ENCODE assay signal across 7 mouse cellular contexts in genomic region chr17:36030703-36031582, GRCm38 (mm10). TPM values are rescaled to one million over a fixed set of nuclear protein-coding genes. Genes with fewer than 3 reads are reported as not detected.
DNase-seq lines count a peak whose midpoint lies in the region; ATAC-seq and TF ChIP-seq lines count a peak whose summit lies in the region.
"Not testable (repeated sequence)": the region's sequence is repeated elsewhere in the genome, so short reads cannot be mapped to it uniquely, and the experiment has no call there.

No protein-coding gene starts in this region.

- TF ChIP-seq EP300 in liver, embryonic 14.5 days (IDR thresholded peaks at IDR 0.05; ENCODE audit: low read depth) = not testable (repeated sequence)

- H3K9ac ChIP-seq in forebrain, embryonic 16.5 days (replicated peaks; ENCODE audit: low read depth, low read length); kidney, embryonic 15.5 days: not testable (repeated sequence)
- H3K9ac ChIP-seq in liver, embryonic 14.5 days (replicated peaks) = 0 out of 2 replicates have a peak overlapping the region, but pooled peaks have one; percentile 2
- peak overlapping the region; percentile 44; the same call in 1 of the 2 replicates for H3K9ac ChIP-seq in midbrain, embryonic 13.5 days (replicated peaks)

- not testable (repeated sequence) for DNase-seq in hindbrain, embryonic 10.5 days (ENCODE audit: low spot score); liver, embryonic 14.5 days (ENCODE audit: low read depth in 3 of 3, low spot score in 3 of 3)

- peak; percentile 5; the same call in 1 of the 2 replicates for ATAC-seq in forebrain, embryonic 16.5 days
- ATAC-seq in kidney, embryonic 15.5 days (replicated peaks; ENCODE audit: low FRiP score); liver, embryonic 14.5 days (ENCODE audit: insufficient read depth): not testable (repeated sequence)
- ATAC-seq in midbrain, embryonic 13.5 days = peak; percentile 37

- not testable (repeated sequence) for H3K36me3 ChIP-seq in forebrain, embryonic 16.5 days (ENCODE audit: control insufficient read depth, insufficient read depth); hindbrain, embryonic 10.5 days; kidney, embryonic 15.5 days; liver, embryonic 14.5 days (replicated peaks; ENCODE audit: control insufficient read depth, insufficient read depth, low read depth); midbrain, embryonic 13.5 days; small intestine, adult 2 months (ENCODE audit: control insufficient read depth, insufficient read depth, low read length)

- WGBS in forebrain, embryonic 16.5 days = 39% methylated on average over 8 of the region's 8 CpGs
- WGBS in hindbrain, embryonic 10.5 days = 38% methylated on average over 8 of the region's 8 CpGs
- WGBS in kidney, embryonic 15.5 days = 54% methylated on average over 8 of the region's 8 CpGs
- 59% methylated on average over 8 of the region's 8 CpGs for WGBS in liver, embryonic 14.5 days (ENCODE audit: insufficient replicate concordance)
- 42% methylated on average over 8 of the region's 8 CpGs for WGBS in midbrain, embryonic 13.5 days
- WGBS in small intestine, adult 2 months = 69% methylated on average over 8 of the region's 8 CpGs

- TF ChIP-seq POLR2A in cortical plate, adult 2 months (IDR thresholded peaks at IDR 0.05; ENCODE audit: extremely low read depth, insufficient read depth, low read length); small intestine, adult 2 months (IDR thresholded peaks at IDR 0.05; ENCODE audit: low read depth, low read length): not testable (repeated sequence)

- not testable (repeated sequence) for TF ChIP-seq CTCF in cortical plate, adult 2 months (IDR thresholded peaks at IDR 0.05; ENCODE audit: extremely low read depth, insufficient read depth, low read length); liver, embryonic 14.5 days (IDR thresholded peaks at IDR 0.05; ENCODE audit: low read depth); small intestine, adult 2 months (IDR thresholded peaks at IDR 0.05; ENCODE audit: extremely low read depth, insufficient read length, insufficient replicate concordance, low read depth, low read length)

- H3K27me3 ChIP-seq in forebrain, embryonic 16.5 days (replicated peaks; ENCODE audit: control insufficient read depth, insufficient read depth, low read length); hindbrain, embryonic 10.5 days (ENCODE audit: insufficient read depth, poor library complexity, severe bottlenecking); kidney, embryonic 15.5 days; liver, embryonic 14.5 days (ENCODE audit: control insufficient read depth, insufficient read depth, low read length); midbrain, embryonic 13.5 days; small intestine, adult 2 months (ENCODE audit: control insufficient read depth, insufficient read depth, low read length): not testable (repeated sequence)

- H3K4me3 ChIP-seq in cortical plate, adult 2 months (ENCODE audit: insufficient read depth, low read length) = peak overlapping the region; percentile 63
- peak overlapping the region; percentile 46 for H3K4me3 ChIP-seq in forebrain, embryonic 16.5 days (replicated peaks; ENCODE audit: low read length)
- peak overlapping the region; percentile 59 for H3K4me3 ChIP-seq in hindbrain, embryonic 10.5 days
- H3K4me3 ChIP-seq in kidney, embryonic 15.5 days (replicated peaks) = peak overlapping the region; percentile 54
- H3K4me3 ChIP-seq in liver, embryonic 14.5 days (ENCODE audit: insufficient read depth in 1 of 2, low read depth in 2 of 2, low read length in 2 of 2) = peak overlapping the region; percentile 70 to 74; a peak in 3 of 4 replicates
- H3K4me3 ChIP-seq in midbrain, embryonic 13.5 days (replicated peaks) = peak overlapping the region; percentile 46
- H3K4me3 ChIP-seq in small intestine, adult 2 months (ENCODE audit: low read depth, low read length) = peak overlapping the region; percentile 72

- not testable (repeated sequence) for H3K4me1 ChIP-seq in cortical plate, adult 2 months (ENCODE audit: control insufficient read depth, insufficient read depth, low read length); forebrain, embryonic 16.5 days (replicated peaks; ENCODE audit: control insufficient read depth, insufficient read depth, low read length); small intestine, adult 2 months (ENCODE audit: control insufficient read depth, insufficient read depth, insufficient read length, low read length)
- H3K4me1 ChIP-seq in hindbrain, embryonic 10.5 days (replicated peaks) = peaks cover 14% of the 10 kb centered on the region
- peaks cover 11% of the 10 kb centered on the region; the same call in 1 of the 2 replicates for H3K4me1 ChIP-seq in kidney, embryonic 15.5 days
- H3K4me1 ChIP-seq in liver, embryonic 14.5 days (replicated peaks; ENCODE audit: control insufficient read depth in 2 of 2, insufficient read depth in 2 of 2, low read length in 1 of 2) = peaks cover 0 to 16% of the 10 kb centered on the region in 2 experiments; a peak in 3 of 4 replicates
- H3K4me1 ChIP-seq in midbrain, embryonic 13.5 days (replicated peaks) = peaks cover 12% of the 10 kb centered on the region

- H3K4me2 ChIP-seq in forebrain, embryonic 16.5 days (ENCODE audit: low read length) = peak overlapping the region; percentile 72
- peak overlapping the region; percentile 97 for H3K4me2 ChIP-seq in kidney, embryonic 15.5 days
- peak overlapping the region; percentile 83 for H3K4me2 ChIP-seq in liver, embryonic 14.5 days (ENCODE audit: low read depth)
- peak overlapping the region; percentile 82 for H3K4me2 ChIP-seq in midbrain, embryonic 13.5 days (replicated peaks)

- not testable (repeated sequence) for H3K9me3 ChIP-seq in forebrain, embryonic 16.5 days (ENCODE audit: control insufficient read depth, low read length); hindbrain, embryonic 10.5 days; kidney, embryonic 15.5 days (replicated peaks); liver, embryonic 14.5 days (ENCODE audit: control insufficient read depth, low read length); midbrain, embryonic 13.5 days

- not testable (repeated sequence) for H3K27ac ChIP-seq in cortical plate, adult 2 months (ENCODE audit: insufficient read depth, low read length); forebrain, embryonic 16.5 days (ENCODE audit: low read length); hindbrain, embryonic 10.5 days; kidney, embryonic 15.5 days; liver, embryonic 14.5 days; midbrain, embryonic 13.5 days
- peak overlapping the region; percentile 20; the same call in 1 of the 2 replicates for H3K27ac ChIP-seq in small intestine, adult 2 months (ENCODE audit: insufficient read depth, low read depth, low read length)

RNA-seq across cellular contexts. Expression of gene H2-T23, which starts 1.7 kb away (rescaled TPM):
- 27.6 and 31.8 TPM in 2 replicates for polyA plus RNA-seq in cortical plate, adult 2 months (2012; rRNA removed)
- polyA plus RNA-seq in forebrain, embryonic 16.5 days (2015; fragmentation: Nextera tagmentation; extraction: Ambion mirVana) = 6.2 and 7.3 TPM in 2 replicates
- 4.0 and 4.2 TPM in 2 replicates for polyA plus RNA-seq in hindbrain, embryonic 10.5 days (2016; fragmentation: Nextera tagmentation; extraction: Ambion mirVana)
- polyA plus RNA-seq in kidney, embryonic 15.5 days (2015; fragmentation: Nextera tagmentation; extraction: Ambion mirVana) = 4.3 and 4.5 TPM in 2 replicates
- polyA plus RNA-seq in liver, embryonic 14.5 days (2012; rRNA removed) = 24.3 and 29.1 TPM in 2 replicates
- polyA plus RNA-seq in liver, embryonic 14.5 days (2014; fragmentation: Nextera tagmentation; extraction: Ambion mirVana) = 25.5 and 28.8 TPM in 2 replicates
- 4.3 and 5.2 TPM in 2 replicates for polyA plus RNA-seq in midbrain, embryonic 13.5 days (2015; fragmentation: Nextera tagmentation; extraction: Ambion mirVana)
- polyA plus RNA-seq in small intestine, adult 2 months (2012; rRNA removed) = 268 and 784 TPM in 2 replicates

RNA-seq across cellular contexts. Expression of gene H2-T24, which starts 10.6 kb away (rescaled TPM):
- 1.3 and 1.8 TPM in 2 replicates for polyA plus RNA-seq in cortical plate, adult 2 months (2012; rRNA removed)
- 4.9 and 6.4 TPM in 2 replicates for polyA plus RNA-seq in forebrain, embryonic 16.5 days (2015; fragmentation: Nextera tagmentation; extraction: Ambion mirVana)
- 4.3 and 4.9 TPM in 2 replicates for polyA plus RNA-seq in hindbrain, embryonic 10.5 days (2016; fragmentation: Nextera tagmentation; extraction: Ambion mirVana)
- polyA plus RNA-seq in kidney, embryonic 15.5 days (2015; fragmentation: Nextera tagmentation; extraction: Ambion mirVana) = 2.9 and 3.5 TPM in 2 replicates
- 3.2 and 4.3 TPM in 2 replicates for polyA plus RNA-seq in liver, embryonic 14.5 days (2012; rRNA removed)
- polyA plus RNA-seq in liver, embryonic 14.5 days (2014; fragmentation: Nextera tagmentation; extraction: Ambion mirVana) = 3.7 and 4.0 TPM in 2 replicates
- 7.8 and 8.1 TPM in 2 replicates for polyA plus RNA-seq in midbrain, embryonic 13.5 days (2015; fragmentation: Nextera tagmentation; extraction: Ambion mirVana)
- 0.98 and 5.4 TPM in 2 replicates for polyA plus RNA-seq in small intestine, adult 2 months (2012; rRNA removed)

RNA-seq across cellular contexts. Expression of gene H2-T22, which starts 11.6 kb away (rescaled TPM):
- polyA plus RNA-seq in cortical plate, adult 2 months (2012; rRNA removed) = 18.3 and 19.0 TPM in 2 replicates
- 4.9 and 5.3 TPM in 2 replicates for polyA plus RNA-seq in forebrain, embryonic 16.5 days (2015; fragmentation: Nextera tagmentation; extraction: Ambion mirVana)
- 7.4 and 8.9 TPM in 2 replicates for polyA plus RNA-seq in hindbrain, embryonic 10.5 days (2016; fragmentation: Nextera tagmentation; extraction: Ambion mirVana)
- 13.8 and 14.1 TPM in 2 replicates for polyA plus RNA-seq in kidney, embryonic 15.5 days (2015; fragmentation: Nextera tagmentation; extraction: Ambion mirVana)
- 6.8 and 7.9 TPM in 2 replicates for polyA plus RNA-seq in liver, embryonic 14.5 days (2012; rRNA removed)
- 9.8 and 10.6 TPM in 2 replicates for polyA plus RNA-seq in liver, embryonic 14.5 days (2014; fragmentation: Nextera tagmentation; extraction: Ambion mirVana)
- polyA plus RNA-seq in midbrain, embryonic 13.5 days (2015; fragmentation: Nextera tagmentation; extraction: Ambion mirVana) = 4.4 and 4.8 TPM in 2 replicates
- 32.0 and 60.5 TPM in 2 replicates for polyA plus RNA-seq in small intestine, adult 2 months (2012; rRNA removed)

RNA-seq across cellular contexts. Expression of gene Gm6034, which starts 11.8 kb away (rescaled TPM):
- not detected in 2 replicates for polyA plus RNA-seq in cortical plate, adult 2 months (2012; rRNA removed)
- polyA plus RNA-seq in forebrain, embryonic 16.5 days (2015; fragmentation: Nextera tagmentation; extraction: Ambion mirVana) = not detected in 2 replicates
- polyA plus RNA-seq in hindbrain, embryonic 10.5 days (2016; fragmentation: Nextera tagmentation; extraction: Ambion mirVana) = not detected in 2 replicates
- polyA plus RNA-seq in kidney, embryonic 15.5 days (2015; fragmentation: Nextera tagmentation; extraction: Ambion mirVana) = not detected in 2 replicates
- polyA plus RNA-seq in liver, embryonic 14.5 days (2012; rRNA removed) = not detected in 2 replicates
- polyA plus RNA-seq in liver, embryonic 14.5 days (2014; fragmentation: Nextera tagmentation; extraction: Ambion mirVana) = not detected in 2 replicates
- polyA plus RNA-seq in midbrain, embryonic 13.5 days (2015; fragmentation: Nextera tagmentation; extraction: Ambion mirVana) = not detected in 2 replicates
- polyA plus RNA-seq in small intestine, adult 2 months (2012; rRNA removed) = not detected in 2 replicates

RNA-seq across cellular contexts. Expression of gene Gm11127, which starts 27.2 kb away (rescaled TPM):
- 0.23 and 0.35 TPM in 2 replicates for polyA plus RNA-seq in cortical plate, adult 2 months (2012; rRNA removed)
- 0.16 TPM in 1 of 2 replicates, not detected in the other for polyA plus RNA-seq in forebrain, embryonic 16.5 days (2015; fragmentation: Nextera tagmentation; extraction: Ambion mirVana)
- polyA plus RNA-seq in hindbrain, embryonic 10.5 days (2016; fragmentation: Nextera tagmentation; extraction: Ambion mirVana) = not detected in 2 replicates
- not detected in 2 replicates for polyA plus RNA-seq in kidney, embryonic 15.5 days (2015; fragmentation: Nextera tagmentation; extraction: Ambion mirVana)
- 0.03 TPM in 1 of 2 replicates, not detected in the other for polyA plus RNA-seq in liver, embryonic 14.5 days (2012; rRNA removed)
- polyA plus RNA-seq in liver, embryonic 14.5 days (2014; fragmentation: Nextera tagmentation; extraction: Ambion mirVana) = not detected in 2 replicates
- polyA plus RNA-seq in midbrain, embryonic 13.5 days (2015; fragmentation: Nextera tagmentation; extraction: Ambion mirVana) = not detected in 2 replicates
- polyA plus RNA-seq in small intestine, adult 2 months (2012; rRNA removed) = 70.6 and 179 TPM in 2 replicates
